ENCODE assay signal across 7 mouse cellular contexts in the genomic region with DNA sequence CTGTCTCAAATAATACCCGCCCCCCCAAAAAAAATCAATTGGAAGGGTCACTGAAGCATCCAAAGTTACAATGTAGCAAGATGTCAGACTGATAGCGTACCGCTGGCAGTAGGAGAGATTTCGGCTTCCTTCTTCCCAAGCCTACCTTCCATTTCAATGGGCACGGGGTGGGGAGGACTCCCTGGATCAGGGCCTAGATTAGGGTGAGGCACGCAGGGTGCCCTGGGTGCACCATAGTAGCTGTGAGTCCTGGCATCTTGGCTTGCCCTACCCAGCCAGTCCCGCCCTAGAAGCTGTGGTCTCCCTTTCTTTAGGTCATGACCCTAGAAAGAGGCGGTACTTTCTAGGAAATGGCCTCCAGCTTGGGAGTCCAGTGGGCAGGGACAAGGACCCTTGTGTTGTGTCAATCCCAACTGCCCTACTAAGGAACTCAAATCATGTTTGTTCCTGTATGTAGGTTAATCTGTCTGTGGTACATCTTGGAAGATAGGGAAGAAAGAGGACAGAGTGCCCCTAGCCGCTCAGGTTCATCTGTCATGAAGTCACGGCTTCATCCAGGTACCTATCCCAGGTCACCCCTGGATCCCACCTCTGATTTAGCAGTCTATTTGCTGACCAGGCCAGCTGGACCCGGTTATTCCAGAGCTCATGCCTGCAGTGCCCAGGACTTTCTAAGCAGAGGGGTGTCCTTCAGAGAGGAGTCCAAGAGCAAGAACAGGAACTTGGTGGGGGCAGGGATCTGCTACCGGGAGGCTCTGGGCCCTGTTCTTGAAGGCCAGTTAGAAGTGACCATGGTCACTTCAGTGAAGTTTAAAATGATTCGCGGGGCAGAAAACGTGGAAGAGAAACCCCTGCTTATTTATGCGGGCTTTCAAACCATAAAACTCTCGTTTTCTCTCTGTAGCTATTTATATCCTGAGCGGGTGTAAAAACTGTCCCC. TPM values are rescaled to one million over a fixed set of nuclear protein-coding genes. Genes with fewer than 3 reads are reported as not detected.
A peak's percentile ranks its signal among the peaks of the same experiment; 100 is the strongest.
DNase-seq lines count a peak whose midpoint lies in the region; ATAC-seq and TF ChIP-seq lines count a peak whose summit lies in the region.

No protein-coding gene starts in this region.

- peak overlapping the region; percentile 77 for H3K9ac ChIP-seq in heart, postnatal 0 days (replicated peaks; ENCODE audit: low read depth, low read length)

- peaks cover 70% of the 10 kb centered on the region for H3K4me1 ChIP-seq in G1E (ENCODE audit: insufficient read depth, low read depth, low read length)
- H3K4me1 ChIP-seq in heart, postnatal 0 days (ENCODE audit: control insufficient read depth, insufficient read depth), result peaks cover 25% of the 10 kb centered on the region
- peaks cover 42% of the 10 kb centered on the region for H3K4me1 ChIP-seq in midbrain, embryonic 10.5 days
- peaks cover 13% of the 10 kb centered on the region for H3K4me1 ChIP-seq in testis, adult 2 months (ENCODE audit: control insufficient read depth, insufficient read depth, low read length)

- H3K36me3 ChIP-seq in C2C12 (ENCODE audit: control insufficient read depth, insufficient read depth) (peaks cover 2% of the 10 kb centered on the region), G1E (replicated peaks) (peaks cover 28% of the 10 kb centered on the region)
- H3K36me3 ChIP-seq in heart, postnatal 0 days (replicated peaks; ENCODE audit: control insufficient read depth, insufficient read depth, low read length), result no peaks in the 10 kb centered on the region
- peaks cover 4% of the 10 kb centered on the region for H3K36me3 ChIP-seq in midbrain, embryonic 10.5 days
- no peaks in the 10 kb centered on the region for H3K36me3 ChIP-seq in testis, adult 2 months (ENCODE audit: control insufficient read depth, insufficient read depth, low read length)

- H3K4me3 ChIP-seq in C2C12 (ENCODE audit: insufficient read depth, poor library complexity, severe bottlenecking) (peak overlapping the region; percentile 83), G1E (ENCODE audit: low read depth, low read length) (peak overlapping the region; percentile 87)
- peak overlapping the region; percentile 97 for H3K4me3 ChIP-seq in heart, postnatal 0 days (ENCODE audit: low read depth, low read length)
- peak overlapping the region; percentile 89 for H3K4me3 ChIP-seq in midbrain, embryonic 10.5 days
- peak overlapping the region; percentile 72 for H3K4me3 ChIP-seq in testis, adult 2 months (ENCODE audit: control insufficient read depth, low read depth, low read length)

- H3K27me3 ChIP-seq in C2C12 (ENCODE audit: control insufficient read depth, insufficient read depth, insufficient read length) (no peaks in the 10 kb centered on the region), G1E (ENCODE audit: insufficient read depth, low read length) (no peaks in the 10 kb centered on the region)
- H3K27me3 ChIP-seq in heart, postnatal 0 days (ENCODE audit: control insufficient read depth, insufficient read depth, low read length), result no peaks in the 10 kb centered on the region
- no peaks in the 10 kb centered on the region for H3K27me3 ChIP-seq in midbrain, embryonic 10.5 days (ENCODE audit: low read depth, poor library complexity, severe bottlenecking)
- no peaks in the 10 kb centered on the region for H3K27me3 ChIP-seq in testis, adult 2 months (ENCODE audit: control insufficient read depth, insufficient read depth, low read length)

- H3K79me2 ChIP-seq in C2C12 (ENCODE audit: control insufficient read depth, insufficient read depth), result peaks cover 33% of the 10 kb centered on the region

- peaks cover 26% of the 10 kb centered on the region for H3K79me3 ChIP-seq in C2C12 (ENCODE audit: low read depth)

- peak overlapping the region; percentile 97 for H3K4me2 ChIP-seq in heart, postnatal 0 days (ENCODE audit: low read depth, low read length)

- no peaks in the 10 kb centered on the region for H3K9me3 ChIP-seq in G1E (replicated peaks)
- H3K9me3 ChIP-seq in heart, postnatal 0 days (replicated peaks; ENCODE audit: control insufficient read depth, low read length), result no peaks in the 10 kb centered on the region
- no peaks in the 10 kb centered on the region for H3K9me3 ChIP-seq in midbrain, embryonic 10.5 days (replicated peaks)

- H3K27ac ChIP-seq in heart, postnatal 0 days (ENCODE audit: low read depth), result peak overlapping the region; percentile 98
- peak overlapping the region; percentile 99 for H3K27ac ChIP-seq in midbrain, embryonic 10.5 days (replicated peaks)
- H3K27ac ChIP-seq in testis, adult 2 months (ENCODE audit: control insufficient read depth, insufficient read depth, low read depth, low read length), result peak overlapping the region; percentile 85

- no peak for TF ChIP-seq POLR2A in testis, adult 2 months (IDR thresholded peaks at IDR 0.05; ENCODE audit: control insufficient read depth, low read depth, low read length)

- 53% methylated on average over 18 of the region's 18 CpGs for WGBS in heart, postnatal 0 days
- WGBS in midbrain, embryonic 10.5 days, result 61% methylated on average over 18 of the region's 18 CpGs

- TF ChIP-seq CTCF in C2C12 (IDR thresholded peaks at IDR 0.05; ENCODE audit: control insufficient read depth, insufficient read depth, insufficient read length) (no peak), G1E (IDR thresholded peaks at IDR 0.05; ENCODE audit: low read depth, low read length) (no peak)
- no peak for TF ChIP-seq CTCF in heart, postnatal 0 days (IDR thresholded peaks at IDR 0.05; ENCODE audit: low read depth)
- TF ChIP-seq CTCF in testis, adult 2 months (IDR thresholded peaks at IDR 0.05; ENCODE audit: control insufficient read depth, insufficient read depth, insufficient replicate concordance, low read depth, low read length), result no peak

- no peak for ATAC-seq in G1E (ENCODE audit: extremely low read depth, insufficient number of reproducible peaks, low FRiP score, poor library complexity, severe bottlenecking)
- ATAC-seq in heart, postnatal 0 days (ENCODE audit: insufficient read depth, low read depth), result no peak

- TF ChIP-seq EP300 in heart, postnatal 0 days (IDR thresholded peaks at IDR 0.05; ENCODE audit: low read depth), result no peak

- no peak for DNase-seq in G1E (ENCODE audit: low spot score)
- peak; percentile 54 for DNase-seq in embryo, embryonic 11 days
- DNase-seq in heart, postnatal 0 days (ENCODE audit: low spot score), result peak; percentile 59
- DNase-seq in kidney, postnatal 14 days, result peak; percentile 64
- DNase-seq in midbrain, embryonic 10.5 days (ENCODE audit: low spot score), result peak; percentile 41

- H3ac ChIP-seq in C2C12 (ENCODE audit: control insufficient read depth, insufficient read length, low read depth), result no peak overlapping the region

TF ChIP-seq in C2C12, 6 proteins besides CTCF, POLR2A, EP300 and RAD21:
- TF ChIP-seq MAX (IDR thresholded peaks at IDR 0.05), result no peak
- no peak for TF ChIP-seq USF1 (IDR thresholded peaks at IDR 0.05; ENCODE audit: low read depth)
- TF ChIP-seq MYOD1 (IDR thresholded peaks at IDR 0.05; ENCODE audit: control insufficient read depth, insufficient read length, low read depth), result no peak
- TF ChIP-seq FOSL1 (IDR thresholded peaks at IDR 0.05; ENCODE audit: insufficient read depth, low read length, poor library complexity, severe bottlenecking), result no peak
- TF ChIP-seq MYOG (IDR thresholded peaks at IDR 0.05; ENCODE audit: control insufficient read depth, extremely low read depth, insufficient read length), result no peak
- no peak for TF ChIP-seq CEBPB (IDR thresholded peaks at IDR 0.05; ENCODE audit: low read depth)

RNA-seq across cellular contexts. Expression of a gene that starts 1.6 kb away (rescaled TPM):
- polyA plus RNA-seq in C2C12 (2012; fragmentation: generic; extraction: Trizol) (7.7 TPM), G1E (2012) (84.4 and 93.1 TPM in 2 replicates)
- total RNA-seq in G1E (2014; fragmentation: Nextera tagmentation) (304 and 341 TPM in 2 replicates), G1E (2017) (104 and 125 TPM in 2 replicates)
- 14.2 and 19.0 TPM in 2 replicates for total RNA-seq in heart, postnatal 0 days (2014; rRNA removed; ENCODE audit: low replicate concordance)
- 4.4 and 5.1 TPM in 2 replicates for polyA plus RNA-seq in heart, postnatal 0 days (2015; fragmentation: Nextera tagmentation; extraction: Ambion mirVana)
- 5.9 and 6.0 TPM in 2 replicates for polyA plus RNA-seq in midbrain, embryonic 10.5 days (2016; fragmentation: Nextera tagmentation; extraction: Ambion mirVana)
- polyA plus RNA-seq in testis, adult 2 months (2012; rRNA removed), result 11.9 and 14.4 TPM in 2 replicates

RNA-seq across cellular contexts. Expression of a gene that starts 58.7 kb away (rescaled TPM):
- polyA plus RNA-seq in C2C12 (2012; fragmentation: generic; extraction: Trizol) (11.7 TPM), G1E (2012) (16.5 and 19.3 TPM in 2 replicates)
- total RNA-seq in G1E (2014; fragmentation: Nextera tagmentation) (2.6 and 3.5 TPM in 2 replicates), G1E (2017) (7.5 and 16.0 TPM in 2 replicates)
- 26.3 and 34.6 TPM in 2 replicates for total RNA-seq in heart, postnatal 0 days (2014; rRNA removed; ENCODE audit: low replicate concordance)
- polyA plus RNA-seq in heart, postnatal 0 days (2015; fragmentation: Nextera tagmentation; extraction: Ambion mirVana), result 31.9 and 39.1 TPM in 2 replicates
- 16.5 and 19.4 TPM in 2 replicates for polyA plus RNA-seq in midbrain, embryonic 10.5 days (2016; fragmentation: Nextera tagmentation; extraction: Ambion mirVana)
- 157 and 171 TPM in 2 replicates for polyA plus RNA-seq in testis, adult 2 months (2012; rRNA removed)
